ENCODE assay signal across 8 mouse cellular contexts in the genomic region with DNA sequence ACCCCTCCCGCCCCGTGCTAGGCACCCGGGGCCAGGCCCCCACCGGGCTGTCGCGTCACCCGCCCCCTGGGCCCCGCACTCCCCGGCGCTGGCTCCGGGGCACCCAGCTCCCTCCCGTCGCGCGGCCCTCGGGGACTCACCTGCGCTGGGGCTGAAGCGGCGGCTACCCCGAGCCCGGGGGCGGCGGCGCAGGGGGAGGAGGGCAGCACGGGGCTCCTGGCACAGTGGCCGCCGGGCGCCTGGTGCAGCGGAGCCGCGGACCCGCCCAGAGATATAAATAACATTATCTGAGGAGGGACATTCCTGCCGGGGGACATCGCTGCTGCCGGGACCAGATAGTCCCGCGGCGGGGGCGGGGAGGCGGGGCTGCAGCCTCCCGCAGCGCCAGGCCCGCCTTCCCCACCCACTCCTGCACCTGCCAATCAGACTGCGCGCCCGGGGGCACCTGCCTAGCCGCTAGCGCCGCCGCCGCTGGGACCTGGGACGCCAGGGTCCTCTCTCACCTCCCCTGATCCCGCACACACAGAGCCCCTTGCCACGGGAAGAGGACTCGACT. TPM values are rescaled to one million over a fixed set of nuclear protein-coding genes. Genes with fewer than 3 reads are reported as not detected.
DNase-seq lines count a peak whose midpoint lies in the region; ATAC-seq and TF ChIP-seq lines count a peak whose summit lies in the region.

No protein-coding gene starts in this region.

- peaks cover 22% of the 10 kb centered on the region for H3K4me1 ChIP-seq in embryonic facial prominence, embryonic 13.5 days
- H3K4me1 ChIP-seq in kidney, adult 2 months (ENCODE audit: control insufficient read depth, insufficient read depth, low read length): no peaks in the 10 kb centered on the region
- peaks cover 18% of the 10 kb centered on the region for H3K4me1 ChIP-seq in limb, embryonic 15.5 days
- peaks cover 20% of the 10 kb centered on the region for H3K4me1 ChIP-seq in midbrain, embryonic 15.5 days
- H3K4me1 ChIP-seq in spleen, adult 2 months (ENCODE audit: control insufficient read depth, insufficient read depth, insufficient read length): peaks cover 7% of the 10 kb centered on the region

- peak overlapping the region; percentile 100 for H3K4me2 ChIP-seq in embryonic facial prominence, embryonic 13.5 days
- peak overlapping the region; percentile 100 for H3K4me2 ChIP-seq in limb, embryonic 15.5 days
- peak overlapping the region; percentile 98 for H3K4me2 ChIP-seq in midbrain, embryonic 15.5 days

- H3K4me3 ChIP-seq in embryonic facial prominence, embryonic 13.5 days: peak overlapping the region; percentile 62
- H3K4me3 ChIP-seq in kidney, adult 2 months (ENCODE audit: insufficient read depth, low read depth, low read length): peak overlapping the region; percentile 57
- H3K4me3 ChIP-seq in limb, embryonic 15.5 days: peak overlapping the region; percentile 56
- H3K4me3 ChIP-seq in midbrain, embryonic 15.5 days: peak overlapping the region; percentile 87
- H3K4me3 ChIP-seq in spleen, adult 2 months (ENCODE audit: extremely low read depth, insufficient read depth, insufficient read length): peak overlapping the region; percentile 77

- TF ChIP-seq CTCF in kidney, adult 2 months (conservative IDR thresholded peaks at IDR 0.05; ENCODE audit: insufficient read depth, insufficient read length, low read depth, low read length): no peak
- TF ChIP-seq CTCF in spleen, adult 2 months (IDR thresholded peaks at IDR 0.05; ENCODE audit: extremely low read depth, insufficient read depth, insufficient read length, insufficient replicate concordance): 0 out of 2 replicates have a peak, but pooled peaks have one; percentile 0

- ATAC-seq in embryonic facial prominence, embryonic 13.5 days (ENCODE audit: insufficient number of reproducible peaks, insufficient read depth, low FRiP score, low TSS enrichment, low read depth): peak; percentile 65
- peak; percentile 53 for ATAC-seq in limb, embryonic 15.5 days (ENCODE audit: insufficient number of reproducible peaks, low FRiP score, low TSS enrichment, low read depth)
- peak; percentile 85 for ATAC-seq in midbrain, embryonic 15.5 days (replicated peaks)

- H3K27ac ChIP-seq in embryonic facial prominence, embryonic 13.5 days: no peak overlapping the region
- H3K27ac ChIP-seq in kidney, adult 2 months (ENCODE audit: insufficient read depth, low read depth, low read length): no peak overlapping the region
- no peak overlapping the region for H3K27ac ChIP-seq in limb, embryonic 15.5 days
- H3K27ac ChIP-seq in midbrain, embryonic 15.5 days: peak overlapping the region; percentile 60
- H3K27ac ChIP-seq in spleen, adult 2 months (ENCODE audit: insufficient read depth, low read length): peak overlapping the region; percentile 59

- WGBS in embryonic facial prominence, embryonic 13.5 days: under 1% methylated on average over 46 of the region's 55 CpGs
- under 1% methylated on average over 55 of the region's 55 CpGs for WGBS in kidney, adult 2 months
- under 1% methylated on average over 52 of the region's 55 CpGs for WGBS in limb, embryonic 15.5 days
- WGBS in midbrain, embryonic 15.5 days: 2% methylated on average over 49 of the region's 55 CpGs
- WGBS in spleen, adult 2 months: under 1% methylated on average over 54 of the region's 55 CpGs

- peaks cover 75% of the 10 kb centered on the region for H3K27me3 ChIP-seq in embryonic facial prominence, embryonic 13.5 days
- H3K27me3 ChIP-seq in kidney, adult 2 months (replicated peaks; ENCODE audit: control insufficient read depth, insufficient read depth, low read length): peaks cover 2% of the 10 kb centered on the region; the same call in 1 of the 2 replicates
- H3K27me3 ChIP-seq in limb, embryonic 15.5 days: peaks cover 47% of the 10 kb centered on the region
- peaks cover 18% of the 10 kb centered on the region for H3K27me3 ChIP-seq in midbrain, embryonic 15.5 days (replicated peaks)
- H3K27me3 ChIP-seq in spleen, adult 2 months (ENCODE audit: control insufficient read depth, insufficient read depth, low read length): peaks cover 18% of the 10 kb centered on the region

- H3K36me3 ChIP-seq in embryonic facial prominence, embryonic 13.5 days: no peaks in the 10 kb centered on the region
- no peaks in the 10 kb centered on the region for H3K36me3 ChIP-seq in kidney, adult 2 months (ENCODE audit: control insufficient read depth, insufficient read depth, low read length)
- no peaks in the 10 kb centered on the region for H3K36me3 ChIP-seq in limb, embryonic 15.5 days
- no peaks in the 10 kb centered on the region for H3K36me3 ChIP-seq in midbrain, embryonic 15.5 days (replicated peaks)
- no peaks in the 10 kb centered on the region for H3K36me3 ChIP-seq in spleen, adult 2 months (ENCODE audit: control insufficient read depth, insufficient read depth, low read length)

- peak overlapping the region; percentile 67 for H3K9ac ChIP-seq in embryonic facial prominence, embryonic 13.5 days
- H3K9ac ChIP-seq in limb, embryonic 15.5 days: peak overlapping the region; percentile 47
- peak overlapping the region; percentile 82 for H3K9ac ChIP-seq in midbrain, embryonic 15.5 days

- TF ChIP-seq POLR2A in kidney, adult 2 months (IDR thresholded peaks at IDR 0.05; ENCODE audit: low read depth, low read length): no peak
- no peak for TF ChIP-seq POLR2A in spleen, adult 2 months (IDR thresholded peaks at IDR 0.05; ENCODE audit: low read depth, low read length)

- peak; percentile 80 for DNase-seq in layer of hippocampus, adult 11-12 months (ENCODE audit: low spot score)
- DNase-seq in layer of hippocampus, adult 9-10 months (ENCODE audit: low spot score): no peak
- DNase-seq in heart, adult 8-10 months (ENCODE audit: low spot score): peak; percentile 57
- DNase-seq in kidney, adult 2 months: peak; percentile 63
- peak in 1 of 2 experiments; percentile 54 for DNase-seq in spleen, adult 2 months (ENCODE audit: low read depth in 1 of 2, low spot score in 2 of 2)

- no peaks in the 10 kb centered on the region for H3K9me3 ChIP-seq in embryonic facial prominence, embryonic 13.5 days
- no peaks in the 10 kb centered on the region for H3K9me3 ChIP-seq in limb, embryonic 15.5 days
- H3K9me3 ChIP-seq in midbrain, embryonic 15.5 days: no peaks in the 10 kb centered on the region

RNA-seq across cellular contexts. Expression of a gene that starts 0.5 kb away (rescaled TPM):
- 0.35 and 1.2 TPM in 2 replicates for polyA plus RNA-seq in embryonic facial prominence, embryonic 13.5 days (2015; fragmentation: Nextera tagmentation; extraction: Ambion mirVana)
- total RNA-seq in heart, adult 8-10 months (2022): 10 to 100 TPM; 91.9 to 98.2 (median 95.8) TPM
- polyA plus RNA-seq in kidney, adult 2 months (2012; rRNA removed): 1.6 and 1.9 TPM in 2 replicates
- 1.4 and 1.5 TPM in 2 replicates for polyA plus RNA-seq in limb, embryonic 15.5 days (2015; fragmentation: Nextera tagmentation; extraction: Ambion mirVana)
- polyA plus RNA-seq in midbrain, embryonic 15.5 days (2015; fragmentation: Nextera tagmentation; extraction: Ambion mirVana): 3.5 and 3.6 TPM in 2 replicates
- 18.1 and 18.9 TPM in 2 replicates for polyA plus RNA-seq in spleen, adult 2 months (2012; rRNA removed)

RNA-seq across cellular contexts. Expression of a gene that starts 55.5 kb away (rescaled TPM):
- polyA plus RNA-seq in embryonic facial prominence, embryonic 13.5 days (2015; fragmentation: Nextera tagmentation; extraction: Ambion mirVana): 90.1 and 96.4 TPM in 2 replicates
- total RNA-seq in heart, adult 8-10 months (2022): 10 to 100 TPM; 74.6 to 86.6 (median 80.5) TPM
- 71.3 and 105 TPM in 2 replicates for polyA plus RNA-seq in kidney, adult 2 months (2012; rRNA removed)
- 108 and 132 TPM in 2 replicates for polyA plus RNA-seq in limb, embryonic 15.5 days (2015; fragmentation: Nextera tagmentation; extraction: Ambion mirVana)
- 127 and 131 TPM in 2 replicates for polyA plus RNA-seq in midbrain, embryonic 15.5 days (2015; fragmentation: Nextera tagmentation; extraction: Ambion mirVana)
- polyA plus RNA-seq in spleen, adult 2 months (2012; rRNA removed): 15.5 and 25.6 TPM in 2 replicates

RNA-seq across cellular contexts. Expression of a gene that starts 55.5 kb away (rescaled TPM):
- 41.5 and 41.8 TPM in 2 replicates for polyA plus RNA-seq in embryonic facial prominence, embryonic 13.5 days (2015; fragmentation: Nextera tagmentation; extraction: Ambion mirVana)
- total RNA-seq in heart, adult 8-10 months (2022): 10 to 100 TPM; 12.8 to 16.1 (median 14.9) TPM
- polyA plus RNA-seq in kidney, adult 2 months (2012; rRNA removed): 13.2 TPM in 2 replicates
- 47.7 and 48.8 TPM in 2 replicates for polyA plus RNA-seq in limb, embryonic 15.5 days (2015; fragmentation: Nextera tagmentation; extraction: Ambion mirVana)
- polyA plus RNA-seq in midbrain, embryonic 15.5 days (2015; fragmentation: Nextera tagmentation; extraction: Ambion mirVana): 43.5 and 44.3 TPM in 2 replicates
- 18.7 and 19.8 TPM in 2 replicates for polyA plus RNA-seq in spleen, adult 2 months (2012; rRNA removed)

Comparison
In these comparisons a context has a peak if more than half of its experiments do, and no peak if none do; other contexts are left out.
1. H3K27ac ChIP-seq: peak in midbrain, embryonic 15.5 days (single experiment) and spleen, adult 2 months (single experiment); none in embryonic facial prominence, embryonic 13.5 days (single experiment), kidney, adult 2 months (single experiment) and limb, embryonic 15.5 days (single experiment).
2. Peak in every context shown above with its lines, with median percentiles within 50 percentile points of each other: ATAC-seq, H3K4me2 ChIP-seq, H3K4me3 ChIP-seq and H3K9ac ChIP-seq.